Mouse (Mus musculus): Measurements from ENCODE around the gene Kctd20. TPM values are rescaled to one million over a fixed set of nuclear protein-coding genes. Genes with fewer than 3 reads are reported as not detected.

Gene Kctd20
- total and polyA plus RNA-seq, 2 experiments from 2014 or later = 35.3 to 41.5 TPM

DNA sequence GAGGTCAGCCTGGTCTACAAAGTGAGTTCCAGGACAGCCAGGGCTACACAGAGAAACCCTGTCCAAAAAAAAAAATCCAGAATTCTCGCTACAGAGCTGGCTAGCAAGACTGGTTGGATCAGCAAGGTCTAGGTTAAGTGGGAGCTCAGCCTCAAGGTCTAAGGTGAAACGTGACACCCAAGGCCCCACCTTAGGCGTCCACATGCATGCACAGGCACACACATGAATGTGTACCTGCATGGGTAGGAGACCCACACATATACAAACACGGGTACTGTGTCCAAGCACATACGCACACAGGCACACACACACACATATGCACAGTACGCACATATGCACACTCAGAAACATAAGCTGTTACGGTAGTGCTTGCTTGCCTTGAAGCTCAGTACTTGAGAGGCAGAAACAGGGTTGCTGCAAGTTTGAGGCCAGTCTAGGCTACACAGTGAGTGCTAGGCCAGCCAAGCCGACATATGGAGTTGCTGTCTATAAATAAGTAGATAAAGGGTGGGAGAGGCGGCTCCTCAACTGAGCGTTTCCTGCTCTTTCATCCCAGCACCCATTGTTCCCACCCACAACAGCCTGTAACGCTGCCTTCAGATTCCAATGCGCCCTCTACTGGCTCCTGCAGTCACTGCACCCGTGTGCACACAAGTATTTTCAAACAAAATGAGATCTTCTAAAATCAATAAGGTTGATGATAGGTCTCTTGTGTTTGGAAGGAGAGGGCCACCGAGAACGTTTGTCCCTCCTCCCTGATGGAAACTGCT, 24.7 kb upstream of the Kctd20 start:
- no peak overlapping the region for H3K9ac ChIP-seq (replicated peaks; ENCODE audit: low read depth, low read length)
- no peaks in the 10 kb centered on the region for H3K27me3 ChIP-seq (ENCODE audit: control insufficient read depth, insufficient read depth, low read length)
- H3K4me3 ChIP-seq (ENCODE audit: low read depth, low read length) = no peak overlapping the region
- no peaks in the 10 kb centered on the region for H3K9me3 ChIP-seq (replicated peaks; ENCODE audit: control insufficient read depth, low read length)
- ATAC-seq (ENCODE audit: insufficient read depth, low read depth) (no peak), DNase-seq (ENCODE audit: low spot score) (peak; percentile 71)
- WGBS = 43% methylated on average over 15 of the region's 15 CpGs
- no peak overlapping the region for H3K27ac ChIP-seq (ENCODE audit: low read depth)
- no peak overlapping the region for H3K4me2 ChIP-seq (ENCODE audit: low read depth, low read length)
- H3K4me1 ChIP-seq (ENCODE audit: control insufficient read depth, insufficient read depth) = peaks cover 7% of the 10 kb centered on the region; the same call in 1 of the 2 replicates
- TF ChIP-seq CTCF (IDR thresholded peaks at IDR 0.05; ENCODE audit: low read depth) = peak; percentile 72
- TF ChIP-seq EP300 (IDR thresholded peaks at IDR 0.05; ENCODE audit: low read depth) = no peak
- no peaks in the 10 kb centered on the region for H3K36me3 ChIP-seq (replicated peaks; ENCODE audit: control insufficient read depth, insufficient read depth, low read length)

DNA sequence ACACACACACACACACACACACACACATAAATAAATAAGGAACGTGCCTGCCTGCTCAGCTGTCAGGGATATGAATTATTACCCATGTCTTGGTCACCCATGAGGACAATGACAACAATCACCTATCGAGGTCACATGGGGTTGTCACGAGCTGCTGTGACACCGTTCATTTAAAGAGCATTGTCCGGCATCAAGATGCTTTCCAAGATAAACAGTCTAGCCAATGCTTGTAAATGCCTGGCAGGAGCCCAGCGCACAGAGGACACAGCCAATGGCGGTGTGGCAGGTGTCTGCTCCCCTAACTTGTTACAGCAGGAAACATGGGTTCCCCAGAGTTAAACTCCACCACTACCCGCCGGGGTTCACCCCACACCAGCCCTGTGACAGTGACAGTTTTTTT, 23.7 kb upstream of the Kctd20 start:
- Histone ChIP-seq H3K27ac (ENCODE audit: low read depth) (no peak overlapping the region), H3K4me1 (ENCODE audit: control insufficient read depth, insufficient read depth) (peaks cover 7% of the 10 kb centered on the region; the same call in 1 of the 2 replicates), H3K9ac (replicated peaks; ENCODE audit: low read depth, low read length) (no peak overlapping the region), H3K36me3 (replicated peaks; ENCODE audit: control insufficient read depth, insufficient read depth, low read length) (no peaks in the 10 kb centered on the region), H3K9me3 (replicated peaks; ENCODE audit: control insufficient read depth, low read length) (no peaks in the 10 kb centered on the region), H3K27me3 (ENCODE audit: control insufficient read depth, insufficient read depth, low read length) (no peaks in the 10 kb centered on the region), H3K4me2 (ENCODE audit: low read depth, low read length) (no peak overlapping the region), H3K4me3 (ENCODE audit: low read depth, low read length) (no peak overlapping the region)
- no peak for ATAC-seq (ENCODE audit: insufficient read depth, low read depth)
- TF ChIP-seq CTCF (IDR thresholded peaks at IDR 0.05; ENCODE audit: low read depth) (no peak), EP300 (IDR thresholded peaks at IDR 0.05; ENCODE audit: low read depth) (no peak)
- DNase-seq (ENCODE audit: low spot score) = no peak
- WGBS = 65% methylated on average over 9 of the region's 9 CpGs

DNA sequence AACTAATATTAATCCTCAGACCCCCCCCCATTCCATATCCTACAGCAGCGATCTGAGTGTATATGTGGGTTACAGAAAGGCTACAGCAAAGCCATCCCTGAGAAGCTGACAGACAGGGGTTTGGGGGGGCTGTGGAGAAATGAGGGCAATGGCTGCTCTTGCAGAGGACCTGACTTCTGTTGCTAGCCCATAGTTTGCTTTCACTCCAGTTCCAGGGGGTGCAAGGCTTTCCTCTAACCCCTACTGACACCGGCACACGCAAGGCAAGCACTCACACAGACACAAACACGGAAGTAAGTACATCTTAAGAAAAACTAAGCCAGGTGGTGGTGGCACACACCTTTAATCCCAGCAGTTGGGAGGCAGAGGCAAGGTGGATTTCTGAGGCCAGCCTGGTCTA, 22.4 kb upstream of the Kctd20 start:
- DNase-seq (ENCODE audit: low spot score) = no peak
- no peak for TF ChIP-seq CTCF (IDR thresholded peaks at IDR 0.05; ENCODE audit: low read depth)
- no peak for TF ChIP-seq EP300 (IDR thresholded peaks at IDR 0.05; ENCODE audit: low read depth)
- 95% methylated on average over 4 of the region's 4 CpGs for WGBS

DNA sequence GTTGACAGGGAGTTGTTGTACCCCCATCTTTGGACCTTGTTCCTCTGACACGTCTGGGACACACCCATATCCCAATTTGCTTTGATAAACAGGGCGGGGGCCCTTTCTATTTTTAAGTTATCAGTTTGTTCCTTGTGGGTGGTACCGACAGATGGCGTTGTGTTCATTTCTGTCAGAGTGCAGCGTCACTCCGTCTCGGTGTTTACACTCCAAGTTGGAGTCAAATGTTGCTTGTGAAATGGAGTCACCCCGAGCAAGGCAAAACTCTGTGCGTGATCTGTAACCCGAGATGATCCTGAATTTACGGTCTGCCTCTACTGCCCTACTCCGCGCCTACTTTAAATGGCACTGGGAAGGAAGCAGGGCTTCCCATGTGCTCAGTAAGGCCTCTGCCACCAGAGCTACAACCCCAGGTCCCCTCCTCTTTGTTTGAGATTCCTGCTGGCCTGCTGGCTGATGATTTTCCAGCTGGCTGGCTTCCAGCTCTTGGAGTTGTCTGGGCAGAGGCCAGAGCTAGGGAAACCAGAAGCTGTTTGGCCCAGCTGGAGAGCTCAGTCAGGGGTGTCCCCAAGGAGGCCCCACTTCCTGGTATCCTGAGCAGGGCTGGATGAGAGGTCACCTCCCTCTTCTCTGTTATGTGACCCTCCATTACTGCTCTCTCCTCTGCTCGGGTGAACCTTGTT, 21.2 kb upstream of the Kctd20 start:
- peak overlapping the region; percentile 89 for H3K27ac ChIP-seq (ENCODE audit: low read depth)
- TF ChIP-seq CTCF (IDR thresholded peaks at IDR 0.05; ENCODE audit: low read depth) (peak; percentile 39), EP300 (IDR thresholded peaks at IDR 0.05; ENCODE audit: low read depth) (peak; percentile 71; the same call in 1 of the 2 replicates)
- ATAC-seq (ENCODE audit: insufficient read depth, low read depth) (peak; percentile 92), DNase-seq (ENCODE audit: low spot score) (peak; percentile 92)
- peak overlapping the region; percentile 31 for H3K4me2 ChIP-seq (ENCODE audit: low read depth, low read length)
- H3K36me3 ChIP-seq (replicated peaks; ENCODE audit: control insufficient read depth, insufficient read depth, low read length) = no peaks in the 10 kb centered on the region
- peaks cover 7% of the 10 kb centered on the region; the same call in 1 of the 2 replicates for H3K4me1 ChIP-seq (ENCODE audit: control insufficient read depth, insufficient read depth)
- H3K27me3 ChIP-seq (ENCODE audit: control insufficient read depth, insufficient read depth, low read length) = no peaks in the 10 kb centered on the region
- H3K9me3 ChIP-seq (replicated peaks; ENCODE audit: control insufficient read depth, low read length) = no peaks in the 10 kb centered on the region
- H3K4me3 ChIP-seq (ENCODE audit: low read depth, low read length) = no peak overlapping the region
- no peak overlapping the region for H3K9ac ChIP-seq (replicated peaks; ENCODE audit: low read depth, low read length)
- WGBS = 4% methylated on average over 14 of the region's 14 CpGs

More for the DNA sequence above, 22.4 kb upstream of the Kctd20 start:
- no peak overlapping the region for H3K4me3 ChIP-seq (ENCODE audit: low read depth, low read length)
- ATAC-seq (ENCODE audit: insufficient read depth, low read depth) = no peak
- no peak overlapping the region for H3K4me2 ChIP-seq (ENCODE audit: low read depth, low read length)
- H3K4me1 ChIP-seq (ENCODE audit: control insufficient read depth, insufficient read depth) = peaks cover 7% of the 10 kb centered on the region; the same call in 1 of the 2 replicates
- no peak overlapping the region for H3K9ac ChIP-seq (replicated peaks; ENCODE audit: low read depth, low read length)
- no peaks in the 10 kb centered on the region for H3K27me3 ChIP-seq (ENCODE audit: control insufficient read depth, insufficient read depth, low read length)
- H3K27ac ChIP-seq (ENCODE audit: low read depth) = no peak overlapping the region
- H3K36me3 ChIP-seq (replicated peaks; ENCODE audit: control insufficient read depth, insufficient read depth, low read length) = no peaks in the 10 kb centered on the region
- no peaks in the 10 kb centered on the region for H3K9me3 ChIP-seq (replicated peaks; ENCODE audit: control insufficient read depth, low read length)

DNA sequence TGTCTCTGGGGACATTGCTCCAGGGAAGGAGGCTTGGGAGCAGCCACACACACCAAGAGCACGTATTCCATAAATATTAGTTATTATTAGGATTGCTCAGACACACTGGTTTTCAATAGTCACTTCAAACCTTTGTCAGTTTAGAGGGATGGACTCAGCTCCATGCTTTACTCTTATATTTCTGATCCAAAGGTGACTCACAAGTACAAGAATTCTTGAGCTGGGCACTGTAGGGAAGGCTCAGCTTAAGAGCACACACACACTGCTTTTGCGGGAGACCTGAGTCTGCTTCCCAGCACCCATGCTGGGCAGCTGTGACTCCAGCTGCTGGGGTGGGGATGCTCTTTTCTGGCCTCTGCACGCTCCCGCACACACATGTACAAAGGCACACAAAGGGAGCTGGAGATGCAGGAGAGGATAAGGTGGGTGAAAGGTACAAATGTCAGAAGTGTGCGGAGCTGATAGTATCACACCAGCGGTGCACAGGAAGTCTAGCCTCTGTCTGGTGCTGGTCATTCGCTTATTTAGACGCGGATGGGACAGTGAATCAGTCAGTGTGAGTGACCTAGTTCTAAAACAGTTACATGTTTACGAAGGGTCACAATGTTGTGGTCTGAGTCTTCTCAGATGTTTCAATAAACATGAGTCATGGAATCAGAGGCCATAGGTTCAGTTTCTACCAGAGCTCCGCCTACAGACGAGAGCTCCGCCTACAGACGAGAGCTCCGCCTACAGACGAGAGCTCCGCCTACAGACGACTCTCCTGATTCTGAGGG, 20.1 kb upstream of the Kctd20 start:
- H3K9ac ChIP-seq (replicated peaks; ENCODE audit: low read depth, low read length) = no peak overlapping the region
- no peaks in the 10 kb centered on the region for H3K9me3 ChIP-seq (replicated peaks; ENCODE audit: control insufficient read depth, low read length)
- TF ChIP-seq CTCF (IDR thresholded peaks at IDR 0.05; ENCODE audit: low read depth) (no peak), EP300 (IDR thresholded peaks at IDR 0.05; ENCODE audit: low read depth) (no peak)
- H3K27me3 ChIP-seq (ENCODE audit: control insufficient read depth, insufficient read depth, low read length) = no peaks in the 10 kb centered on the region
- no peak for DNase-seq (ENCODE audit: low spot score)
- H3K4me3 ChIP-seq (ENCODE audit: low read depth, low read length) = no peak overlapping the region
- H3K4me1 ChIP-seq (ENCODE audit: control insufficient read depth, insufficient read depth) = peaks cover 7% of the 10 kb centered on the region; the same call in 1 of the 2 replicates
- no peaks in the 10 kb centered on the region for H3K36me3 ChIP-seq (replicated peaks; ENCODE audit: control insufficient read depth, insufficient read depth, low read length)
- peak overlapping the region; percentile 89 for H3K27ac ChIP-seq (ENCODE audit: low read depth)
- no peak overlapping the region for H3K4me2 ChIP-seq (ENCODE audit: low read depth, low read length)
- WGBS = 88% methylated on average over 18 of the region's 18 CpGs
- ATAC-seq (ENCODE audit: insufficient read depth, low read depth) = no peak

Data from heart, postnatal 0 days (tissue).